Mouse (Mus musculus): ENCODE measurements around the gene Ptpra. TPM values are rescaled to one million over a fixed set of nuclear protein-coding genes. Genes with fewer than 3 reads are reported as not detected.

Gene Ptpra
- polyA plus RNA-seq, 1 experiment from 2014 or later, result 152 TPM

DNA sequence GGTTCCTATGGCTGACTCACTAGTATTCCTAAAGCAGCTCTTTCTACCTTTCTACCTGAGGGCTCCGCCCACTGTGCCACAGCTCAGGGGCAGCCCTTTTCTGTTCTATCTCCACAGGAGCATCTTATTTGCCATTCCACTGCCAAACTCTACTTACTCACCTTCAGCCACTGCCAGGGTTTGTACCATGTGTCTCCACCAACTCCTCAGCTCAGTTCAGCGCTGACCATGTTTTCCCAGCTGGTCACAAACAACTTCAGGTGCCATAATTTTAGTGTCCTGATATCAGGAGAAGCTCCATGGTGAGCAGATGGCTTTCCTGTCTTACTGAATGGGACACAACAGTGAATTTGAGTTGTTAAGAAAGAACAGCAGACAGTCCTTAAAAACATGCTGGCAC lies 107.4 kb downstream of the Ptpra start:
- 98% methylated on average over 2 of the region's 2 CpGs for WGBS
- peaks cover 21% of the 10 kb centered on the region for H3K36me3 ChIP-seq (ENCODE audit: control insufficient read depth, insufficient read depth)

DNA sequence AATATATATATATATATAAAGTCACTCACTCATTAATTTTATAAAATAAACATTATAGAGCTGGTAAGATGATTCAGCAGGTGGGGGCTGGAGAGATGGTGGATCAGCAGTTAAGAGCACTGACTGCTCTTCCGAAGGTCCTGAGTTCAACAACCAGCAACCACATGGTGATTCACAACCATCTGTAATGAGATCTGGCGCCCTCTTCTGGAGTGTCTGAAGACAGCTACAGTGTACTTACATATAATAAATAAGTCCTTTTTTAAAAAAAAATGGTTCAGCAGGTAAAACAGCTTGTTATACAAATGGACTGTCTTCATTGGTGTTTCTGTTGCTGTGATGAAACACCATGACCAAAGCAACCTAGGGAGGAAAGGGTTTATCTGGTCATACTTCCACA lies 107.9 kb downstream of the Ptpra start:
- peaks cover 16% of the 10 kb centered on the region for H3K36me3 ChIP-seq (ENCODE audit: control insufficient read depth, insufficient read depth)
- H3K27ac ChIP-seq (ENCODE audit: low read length), result no peak overlapping the region
- WGBS, result 66% methylated on average over 2 of the region's 2 CpGs
- no peak overlapping the region for H3K4me3 ChIP-seq (replicated peaks; ENCODE audit: low read length)
- H3K27me3 ChIP-seq (replicated peaks; ENCODE audit: control insufficient read depth, insufficient read depth, low read length), result no peaks in the 10 kb centered on the region
- no peak for ATAC-seq
- H3K4me2 ChIP-seq (ENCODE audit: low read length), result no peak overlapping the region
- peaks cover 1% of the 10 kb centered on the region; the same call in 1 of the 2 replicates for H3K4me1 ChIP-seq (replicated peaks; ENCODE audit: control insufficient read depth, insufficient read depth, low read length)
- H3K9me3 ChIP-seq (ENCODE audit: control insufficient read depth, low read length), result no peaks in the 10 kb centered on the region
- no peak overlapping the region for H3K9ac ChIP-seq (replicated peaks; ENCODE audit: low read depth, low read length)

More for the DNA sequence above, 107.4 kb downstream of the Ptpra start:
- H3K4me2 ChIP-seq (ENCODE audit: low read length), result no peak overlapping the region
- H3K9me3 ChIP-seq (ENCODE audit: control insufficient read depth, low read length), result no peaks in the 10 kb centered on the region
- no peak overlapping the region for H3K4me3 ChIP-seq (replicated peaks; ENCODE audit: low read length)
- H3K9ac ChIP-seq (replicated peaks; ENCODE audit: low read depth, low read length), result no peak overlapping the region
- no peaks in the 10 kb centered on the region for H3K27me3 ChIP-seq (replicated peaks; ENCODE audit: control insufficient read depth, insufficient read depth, low read length)
- no peaks in the 10 kb centered on the region for H3K4me1 ChIP-seq (replicated peaks; ENCODE audit: control insufficient read depth, insufficient read depth, low read length)
- no peak overlapping the region for H3K27ac ChIP-seq (ENCODE audit: low read length)
- no peak for ATAC-seq

DNA sequence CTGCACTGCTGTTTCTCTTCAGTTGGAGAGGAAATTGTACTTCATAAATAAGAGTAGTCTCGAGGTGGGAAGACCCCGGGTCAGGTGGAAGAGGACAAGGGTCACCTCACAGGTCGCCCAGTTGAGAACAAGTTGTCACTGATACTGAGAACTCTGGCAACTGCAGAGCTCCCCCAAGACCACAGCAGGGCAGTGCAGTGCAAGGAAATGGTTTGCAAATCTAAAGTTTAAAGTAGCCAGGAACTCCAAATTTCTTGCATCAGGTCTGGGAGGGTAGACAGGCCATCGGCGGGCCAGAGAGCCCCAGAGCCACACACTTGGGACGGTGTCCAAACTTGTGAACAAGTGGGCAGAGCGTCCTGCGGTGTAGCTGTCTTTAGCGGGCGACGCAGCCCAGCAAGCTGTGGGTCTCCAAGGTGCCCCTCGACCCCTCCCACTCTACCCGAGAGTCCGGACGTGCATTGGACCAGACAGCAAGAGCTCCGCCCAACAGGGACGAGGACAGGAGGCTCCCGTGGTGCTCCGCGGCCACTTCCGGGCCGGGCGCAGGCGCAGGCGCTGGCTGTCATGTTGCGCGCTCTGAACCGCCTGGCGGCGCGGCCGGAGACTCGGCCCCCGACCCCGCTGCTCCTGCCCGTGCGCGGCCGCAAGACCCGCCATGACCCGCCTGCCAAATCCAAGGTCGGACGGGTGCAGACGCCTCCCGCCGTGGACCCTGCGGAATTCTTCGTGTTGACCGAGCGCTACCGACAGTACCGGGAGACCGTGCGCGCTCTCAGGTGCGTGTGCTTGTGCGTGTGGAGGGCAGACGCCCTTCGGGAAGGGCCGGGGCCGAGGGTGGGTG lies 113.4 kb downstream of the Ptpra start, which contains the start of gene Mrps26:
Gene Mrps26, plus strand, starts transcription at position 531 of the 844 bp plus-strand sequence.
- Histone ChIP-seq H3K27ac (ENCODE audit: low read length) (peak within 1 kb of the TSS; percentile 45; the same call in 1 of the 2 replicates), H3K4me1 (replicated peaks; ENCODE audit: control insufficient read depth, insufficient read depth, low read length) (peaks cover 15% of the 10 kb centered on the region), H3K4me2 (ENCODE audit: low read length) (peak within 1 kb of the TSS; percentile 83), H3K4me3 (replicated peaks; ENCODE audit: low read length) (peak within 1 kb of the TSS; percentile 95), H3K9me3 (ENCODE audit: control insufficient read depth, low read length) (no peaks in the 10 kb centered on the region), H3K27me3 (replicated peaks; ENCODE audit: control insufficient read depth, insufficient read depth, low read length) (no peaks in the 10 kb centered on the region), H3K36me3 (ENCODE audit: control insufficient read depth, insufficient read depth) (peaks cover 12% of the 10 kb centered on the region; the same call in 1 of the 2 replicates), H3K9ac (replicated peaks; ENCODE audit: low read depth, low read length) (peak within 1 kb of the TSS; percentile 89)
- WGBS, result under 1% methylated on average over 58 of the region's 61 CpGs
- peak; percentile 99 for ATAC-seq

GRCm38 (mm10) chr2:130564063-130564462 lies 114.0 kb downstream of the Ptpra start:
- Histone ChIP-seq H3K9me3 (ENCODE audit: control insufficient read depth, low read length) (no peaks in the 10 kb centered on the region), H3K9ac (replicated peaks; ENCODE audit: low read depth, low read length) (peak overlapping the region; percentile 89), H3K36me3 (ENCODE audit: control insufficient read depth, insufficient read depth) (peaks cover 12% of the 10 kb centered on the region; the same call in 1 of the 2 replicates), H3K27ac (ENCODE audit: low read length) (no peak overlapping the region), H3K4me3 (replicated peaks; ENCODE audit: low read length) (peak overlapping the region; percentile 95), H3K27me3 (replicated peaks; ENCODE audit: control insufficient read depth, insufficient read depth, low read length) (no peaks in the 10 kb centered on the region), H3K4me1 (replicated peaks; ENCODE audit: control insufficient read depth, insufficient read depth, low read length) (peaks cover 15% of the 10 kb centered on the region), H3K4me2 (ENCODE audit: low read length) (peak overlapping the region; percentile 83)
- 0% methylated on average over 23 of the region's 23 CpGs for WGBS
- ATAC-seq, result peak; percentile 11

DNA sequence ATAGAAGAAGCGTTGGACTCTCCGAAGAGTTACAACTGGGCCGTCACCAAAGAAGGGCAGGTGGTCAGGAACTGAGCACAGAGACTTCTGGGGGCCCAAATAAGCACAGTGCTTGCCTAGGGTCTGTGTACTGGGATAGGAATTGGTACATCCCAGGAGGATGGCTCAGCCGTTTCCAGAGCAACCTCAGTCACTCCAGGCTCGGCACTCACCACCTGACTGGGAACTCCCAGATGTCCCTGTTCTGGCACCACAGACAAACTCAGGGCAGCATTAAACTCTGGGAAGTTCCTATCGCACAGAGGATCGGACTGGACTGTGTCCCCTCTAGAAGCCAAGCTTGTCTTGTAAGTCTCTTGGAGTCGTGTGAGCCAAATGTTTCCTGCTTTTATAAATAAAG lies 114.9 kb downstream of the Ptpra start:
- WGBS, result 91% methylated on average over 8 of the region's 8 CpGs
- no peaks in the 10 kb centered on the region for H3K9me3 ChIP-seq (ENCODE audit: control insufficient read depth, low read length)
- H3K4me1 ChIP-seq (replicated peaks; ENCODE audit: control insufficient read depth, insufficient read depth, low read length), result peaks cover 15% of the 10 kb centered on the region
- H3K27ac ChIP-seq (ENCODE audit: low read length), result no peak overlapping the region
- no peak overlapping the region; the same call in 1 of the 2 replicates for H3K4me2 ChIP-seq (ENCODE audit: low read length)
- peaks cover 12% of the 10 kb centered on the region; the same call in 1 of the 2 replicates for H3K36me3 ChIP-seq (ENCODE audit: control insufficient read depth, insufficient read depth)
- H3K27me3 ChIP-seq (replicated peaks; ENCODE audit: control insufficient read depth, insufficient read depth, low read length), result no peaks in the 10 kb centered on the region
- H3K9ac ChIP-seq (replicated peaks; ENCODE audit: low read depth, low read length), result no peak overlapping the region
- H3K4me3 ChIP-seq (replicated peaks; ENCODE audit: low read length), result no peak overlapping the region
- no peak for ATAC-seq

DNA sequence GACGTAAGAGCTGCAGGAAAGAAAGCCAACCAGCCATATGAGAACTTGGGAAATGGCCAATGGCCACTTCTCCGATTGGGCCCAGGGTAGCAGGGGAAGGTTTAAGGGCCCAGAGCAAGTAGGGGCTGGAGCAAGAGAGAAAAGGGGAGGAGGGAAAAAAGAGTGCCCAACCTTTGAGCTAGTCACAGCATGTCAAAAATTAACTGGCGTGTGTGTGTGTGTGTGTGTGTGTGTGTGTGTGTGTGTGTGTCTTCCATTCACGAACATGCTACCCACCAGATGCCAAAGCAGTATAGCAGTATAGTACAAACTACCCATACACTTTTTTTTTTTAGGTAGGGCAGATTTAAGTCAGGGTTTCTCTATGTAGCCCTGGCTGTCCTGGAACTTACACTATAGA lies 118.8 kb downstream of the Ptpra start:
- no peaks in the 10 kb centered on the region for H3K9me3 ChIP-seq (ENCODE audit: control insufficient read depth, low read length)
- ATAC-seq, result no peak

GRCm38 (mm10) chr2:130569926-130570325 lies 119.8 kb downstream of the Ptpra start:
- Histone ChIP-seq H3K9me3 (ENCODE audit: control insufficient read depth, low read length) (no peaks in the 10 kb centered on the region), H3K36me3 (ENCODE audit: control insufficient read depth, insufficient read depth) (peaks cover 12% of the 10 kb centered on the region; the same call in 1 of the 2 replicates), H3K4me3 (replicated peaks; ENCODE audit: low read length) (no peak overlapping the region), H3K9ac (replicated peaks; ENCODE audit: low read depth, low read length) (no peak overlapping the region), H3K4me2 (ENCODE audit: low read length) (no peak overlapping the region), H3K27ac (ENCODE audit: low read length) (no peak overlapping the region), H3K4me1 (replicated peaks; ENCODE audit: control insufficient read depth, insufficient read depth, low read length) (peaks cover 2% of the 10 kb centered on the region), H3K27me3 (replicated peaks; ENCODE audit: control insufficient read depth, insufficient read depth, low read length) (no peaks in the 10 kb centered on the region)
- no peak for ATAC-seq

More for the DNA sequence above, 118.8 kb downstream of the Ptpra start:
- no peak overlapping the region for H3K9ac ChIP-seq (replicated peaks; ENCODE audit: low read depth, low read length)
- 67% methylated on average over 4 of the region's 4 CpGs for WGBS
- no peak overlapping the region for H3K4me3 ChIP-seq (replicated peaks; ENCODE audit: low read length)
- H3K36me3 ChIP-seq (ENCODE audit: control insufficient read depth, insufficient read depth), result peaks cover 12% of the 10 kb centered on the region; the same call in 1 of the 2 replicates
- H3K27me3 ChIP-seq (replicated peaks; ENCODE audit: control insufficient read depth, insufficient read depth, low read length), result no peaks in the 10 kb centered on the region
- H3K4me2 ChIP-seq (ENCODE audit: low read length), result no peak overlapping the region
- no peak overlapping the region for H3K27ac ChIP-seq (ENCODE audit: low read length)
- peaks cover 11% of the 10 kb centered on the region for H3K4me1 ChIP-seq (replicated peaks; ENCODE audit: control insufficient read depth, insufficient read depth, low read length)

GRCm38 (mm10) chr2:130574960-130575359 lies 124.9 kb downstream of the Ptpra start:
- Histone ChIP-seq H3K27ac (ENCODE audit: low read length) (no peak overlapping the region), H3K36me3 (ENCODE audit: control insufficient read depth, insufficient read depth) (no peaks in the 10 kb centered on the region), H3K4me1 (replicated peaks; ENCODE audit: control insufficient read depth, insufficient read depth, low read length) (peaks cover 6% of the 10 kb centered on the region), H3K9ac (replicated peaks; ENCODE audit: low read depth, low read length) (no peak overlapping the region), H3K4me3 (replicated peaks; ENCODE audit: low read length) (no peak overlapping the region), H3K9me3 (ENCODE audit: control insufficient read depth, low read length) (no peaks in the 10 kb centered on the region), H3K4me2 (ENCODE audit: low read length) (no peak overlapping the region), H3K27me3 (replicated peaks; ENCODE audit: control insufficient read depth, insufficient read depth, low read length) (peaks cover 42% of the 10 kb centered on the region)
- 81% methylated on average over 5 of the region's 5 CpGs for WGBS
- ATAC-seq, result no peak

- peak within 1 kb of the TSS; percentile 40 for H3K4me2 ChIP-seq (ENCODE audit: low read length)
- peaks cover 14% of the 10 kb centered on the region for H3K4me1 ChIP-seq (replicated peaks; ENCODE audit: control insufficient read depth, insufficient read depth, low read length)
- no peaks in the 10 kb centered on the region for H3K36me3 ChIP-seq (ENCODE audit: control insufficient read depth, insufficient read depth)
- no peaks in the 10 kb centered on the region for H3K9me3 ChIP-seq (ENCODE audit: control insufficient read depth, low read length)
- peaks cover 50% of the 10 kb centered on the region for H3K27me3 ChIP-seq (replicated peaks; ENCODE audit: control insufficient read depth, insufficient read depth, low read length)
- H3K27ac ChIP-seq (ENCODE audit: low read length), result no peak within 1 kb of the TSS
- ATAC-seq, result no peak
- WGBS, result 50% methylated on average over 9 of the region's 9 CpGs
- peak within 1 kb of the TSS; percentile 31; the same call in 1 of the 2 replicates for H3K9ac ChIP-seq (replicated peaks; ENCODE audit: low read depth, low read length)
- H3K4me3 ChIP-seq (replicated peaks; ENCODE audit: low read length), result peak within 1 kb of the TSS; percentile 2; the same call in 1 of the 2 replicates
Measured at GRCm38 (mm10) chr2:130575873-130576272, 125.8 kb downstream of the Ptpra start, which contains the start of gene Oxt. Gene Oxt, plus strand, starts transcription at chr2:130576173.
